Mouse (Mus musculus): ENCODE measurements around the gene Noc2l. TPM values are rescaled to one million over a fixed set of nuclear protein-coding genes. Genes with fewer than 3 reads are reported as not detected.

The Noc2l gene
- polyA plus RNA-seq, 1 experiment from 2014 or later: 50.9 TPM

- peak within 1 kb of the TSS; percentile 83 for H3K4me3 ChIP-seq (ENCODE audit: low read depth, low read length)
- H3K9me3 ChIP-seq (replicated peaks; ENCODE audit: control insufficient read depth, low read length, poor library complexity, severe bottlenecking): no peaks in the 10 kb centered on the region
- H3K27ac ChIP-seq (ENCODE audit: low read length): peak within 1 kb of the TSS; percentile 95
- H3K36me3 ChIP-seq (ENCODE audit: control insufficient read depth, insufficient read depth, low read length): 0 out of 2 replicates have a peak, but pooled peaks cover 7% of the 10 kb centered on the region
- H3K4me2 ChIP-seq (ENCODE audit: low read length): peak within 1 kb of the TSS; percentile 77
- 1% methylated on average over 25 of the region's 88 CpGs for WGBS
- peak; percentile 77 for ATAC-seq
- peaks cover 26% of the 10 kb centered on the region for H3K4me1 ChIP-seq (ENCODE audit: control insufficient read depth, insufficient read depth, low read length)
- H3K9ac ChIP-seq (ENCODE audit: low read depth, low read length): peak within 1 kb of the TSS; percentile 88
- no peaks in the 10 kb centered on the region for H3K27me3 ChIP-seq (ENCODE audit: control insufficient read depth, insufficient read depth, low read depth, low read length)
Measured at GRCm38 (mm10) chr4:156197131-156197828, 38.5 kb upstream of the Noc2l start, which contains the start of gene Agrn. Gene Agrn (minus strand): TSS chr4:156197488.

- Histone ChIP-seq H3K36me3 (ENCODE audit: control insufficient read depth, insufficient read depth, low read length) (0 out of 2 replicates have a peak, but pooled peaks cover 7% of the 10 kb centered on the region), H3K27ac (ENCODE audit: low read length) (peak overlapping the region; percentile 95), H3K4me3 (ENCODE audit: low read depth, low read length) (peak overlapping the region; percentile 83), H3K27me3 (ENCODE audit: control insufficient read depth, insufficient read depth, low read depth, low read length) (no peaks in the 10 kb centered on the region), H3K9ac (ENCODE audit: low read depth, low read length) (peak overlapping the region; percentile 65), H3K4me1 (ENCODE audit: control insufficient read depth, insufficient read depth, low read length) (peaks cover 25% of the 10 kb centered on the region), H3K4me2 (ENCODE audit: low read length) (peak overlapping the region; percentile 57), H3K9me3 (replicated peaks; ENCODE audit: control insufficient read depth, low read length, poor library complexity, severe bottlenecking) (no peaks in the 10 kb centered on the region)
- peak; percentile 90 for ATAC-seq
- 0% methylated on average over 26 of the region's 26 CpGs for WGBS
Measured at GRCm38 (mm10) chr4:156197829-156198205, 38.0 kb upstream of the Noc2l start.

GRCm38 (mm10) chr4:156200623-156201475 lies 35.0 kb upstream of the Noc2l start, which contains the start of gene Isg15:
Gene Isg15 (minus strand): TSS chr4:156200818.
- Histone ChIP-seq H3K4me1 (ENCODE audit: control insufficient read depth, insufficient read depth, low read length) (peaks cover 20% of the 10 kb centered on the region), H3K36me3 (ENCODE audit: control insufficient read depth, insufficient read depth, low read length) (no peaks in the 10 kb centered on the region), H3K4me3 (ENCODE audit: low read depth, low read length) (no peak within 1 kb of the TSS), H3K4me2 (ENCODE audit: low read length) (no peak within 1 kb of the TSS), H3K27me3 (ENCODE audit: control insufficient read depth, insufficient read depth, low read depth, low read length) (peaks cover 2% of the 10 kb centered on the region; the same call in 1 of the 2 replicates), H3K9ac (ENCODE audit: low read depth, low read length) (no peak within 1 kb of the TSS), H3K27ac (ENCODE audit: low read length) (no peak within 1 kb of the TSS), H3K9me3 (replicated peaks; ENCODE audit: control insufficient read depth, low read length, poor library complexity, severe bottlenecking) (no peaks in the 10 kb centered on the region)
- 63% methylated on average over 10 of the region's 10 CpGs for WGBS
- no peak for ATAC-seq

- WGBS: 44% methylated on average over 12 of the region's 12 CpGs
- H3K4me3 ChIP-seq (ENCODE audit: low read depth, low read length): peak overlapping the region; percentile 57
- no peaks in the 10 kb centered on the region for H3K9me3 ChIP-seq (replicated peaks; ENCODE audit: control insufficient read depth, low read length, poor library complexity, severe bottlenecking)
- H3K27me3 ChIP-seq (ENCODE audit: control insufficient read depth, insufficient read depth, low read depth, low read length): peaks cover 2% of the 10 kb centered on the region; the same call in 1 of the 2 replicates
- peaks cover 15% of the 10 kb centered on the region for H3K4me1 ChIP-seq (ENCODE audit: control insufficient read depth, insufficient read depth, low read length)
- no peak for ATAC-seq
- no peak overlapping the region for H3K9ac ChIP-seq (ENCODE audit: low read depth, low read length)
- no peaks in the 10 kb centered on the region for H3K36me3 ChIP-seq (ENCODE audit: control insufficient read depth, insufficient read depth, low read length)
- peak overlapping the region; percentile 14; the same call in 1 of the 2 replicates for H3K27ac ChIP-seq (ENCODE audit: low read length)
- H3K4me2 ChIP-seq (ENCODE audit: low read length): peak overlapping the region; percentile 96
Measured at GRCm38 (mm10) chr4:156202462-156202893, 33.3 kb upstream of the Noc2l start.

GRCm38 (mm10) chr4:156203001-156203412 lies 32.8 kb upstream of the Noc2l start, which contains the start of gene AW011738:
Gene AW011738 (plus strand): TSS chr4:156203304.
- H3K4me2 ChIP-seq (ENCODE audit: low read length): peak within 1 kb of the TSS; percentile 96

GRCm38 (mm10) chr4:156203413-156204131 lies 32.2 kb upstream of the Noc2l start:
- Histone ChIP-seq H3K9ac (ENCODE audit: low read depth, low read length) (peak overlapping the region; percentile 69), H3K27ac (ENCODE audit: low read length) (peak overlapping the region; percentile 75), H3K4me1 (ENCODE audit: control insufficient read depth, insufficient read depth, low read length) (peaks cover 15% of the 10 kb centered on the region), H3K9me3 (replicated peaks; ENCODE audit: control insufficient read depth, low read length, poor library complexity, severe bottlenecking) (no peaks in the 10 kb centered on the region), H3K4me3 (ENCODE audit: low read depth, low read length) (peak overlapping the region; percentile 57), H3K36me3 (ENCODE audit: control insufficient read depth, insufficient read depth, low read length) (no peaks in the 10 kb centered on the region), H3K4me2 (ENCODE audit: low read length) (peak overlapping the region; percentile 96), H3K27me3 (ENCODE audit: control insufficient read depth, insufficient read depth, low read depth, low read length) (peaks cover 2% of the 10 kb centered on the region; the same call in 1 of the 2 replicates)
- peak; percentile 34 for ATAC-seq
- under 1% methylated on average over 49 of the region's 49 CpGs for WGBS

More at GRCm38 (mm10) chr4:156203001-156203412, 32.8 kb upstream of the Noc2l start, which contains the start of gene AW011738:
- Histone ChIP-seq H3K4me3 (ENCODE audit: low read depth, low read length) (peak within 1 kb of the TSS; percentile 57), H3K27ac (ENCODE audit: low read length) (peak within 1 kb of the TSS; percentile 75), H3K9ac (ENCODE audit: low read depth, low read length) (peak within 1 kb of the TSS; percentile 69), H3K27me3 (ENCODE audit: control insufficient read depth, insufficient read depth, low read depth, low read length) (peaks cover 2% of the 10 kb centered on the region; the same call in 1 of the 2 replicates), H3K9me3 (replicated peaks; ENCODE audit: control insufficient read depth, low read length, poor library complexity, severe bottlenecking) (no peaks in the 10 kb centered on the region), H3K4me1 (ENCODE audit: control insufficient read depth, insufficient read depth, low read length) (peaks cover 15% of the 10 kb centered on the region), H3K36me3 (ENCODE audit: control insufficient read depth, insufficient read depth, low read length) (no peaks in the 10 kb centered on the region)
- peak; percentile 61 for ATAC-seq
- WGBS: under 1% methylated on average over 31 of the region's 39 CpGs

- H3K9me3 ChIP-seq (replicated peaks; ENCODE audit: control insufficient read depth, low read length, poor library complexity, severe bottlenecking): no peaks in the 10 kb centered on the region
- H3K36me3 ChIP-seq (ENCODE audit: control insufficient read depth, insufficient read depth, low read length): no peaks in the 10 kb centered on the region
- no peak for ATAC-seq
- no peak overlapping the region for H3K4me3 ChIP-seq (ENCODE audit: low read depth, low read length)
- peaks cover 2% of the 10 kb centered on the region; the same call in 1 of the 2 replicates for H3K27me3 ChIP-seq (ENCODE audit: control insufficient read depth, insufficient read depth, low read depth, low read length)
- no peak overlapping the region for H3K27ac ChIP-seq (ENCODE audit: low read length)
- H3K9ac ChIP-seq (ENCODE audit: low read depth, low read length): no peak overlapping the region
- no peak overlapping the region for H3K4me2 ChIP-seq (ENCODE audit: low read length)
- H3K4me1 ChIP-seq (ENCODE audit: control insufficient read depth, insufficient read depth, low read length): peaks cover 4% of the 10 kb centered on the region
- 92% methylated on average over 4 of the region's 4 CpGs for WGBS
Measured at GRCm38 (mm10) chr4:156208872-156209271, 26.9 kb upstream of the Noc2l start.

GRCm38 (mm10) chr4:156209963-156210635 lies 25.7 kb upstream of the Noc2l start:
- H3K9me3 ChIP-seq (replicated peaks; ENCODE audit: control insufficient read depth, low read length, poor library complexity, severe bottlenecking): no peaks in the 10 kb centered on the region
- no peak overlapping the region for H3K27ac ChIP-seq (ENCODE audit: low read length)
- no peaks in the 10 kb centered on the region for H3K27me3 ChIP-seq (ENCODE audit: control insufficient read depth, insufficient read depth, low read depth, low read length)
- H3K4me1 ChIP-seq (ENCODE audit: control insufficient read depth, insufficient read depth, low read length): no peaks in the 10 kb centered on the region
- 86% methylated on average over 13 of the region's 13 CpGs for WGBS
- no peaks in the 10 kb centered on the region for H3K36me3 ChIP-seq (ENCODE audit: control insufficient read depth, insufficient read depth, low read length)
- no peak for ATAC-seq
- no peak overlapping the region for H3K4me3 ChIP-seq (ENCODE audit: low read depth, low read length)
- no peak overlapping the region for H3K9ac ChIP-seq (ENCODE audit: low read depth, low read length)
- no peak overlapping the region for H3K4me2 ChIP-seq (ENCODE audit: low read length)

All from midbrain, embryonic 16.5 days (tissue).